Mouse (Mus musculus): ENCODE results near the gene Dcaf6. TPM values are rescaled to one million over a fixed set of nuclear protein-coding genes. Genes with fewer than 3 reads are reported as not detected.

The Dcaf6 gene
- polyA plus RNA-seq, 1 experiment from 2014 or later: 10.7 TPM

GRCm38 (mm10) chr1:165291606-165292005, 168.7 kb downstream of the Dcaf6 start:
- H3K4me1 ChIP-seq (ENCODE audit: control insufficient read depth, insufficient read depth, low read length): no peaks in the 10 kb centered on the region; the same call in 1 of the 2 replicates
- no peaks in the 10 kb centered on the region for H3K27me3 ChIP-seq (replicated peaks; ENCODE audit: control insufficient read depth, insufficient read depth, low read length)
- no peak overlapping the region for H3K9ac ChIP-seq (ENCODE audit: low read depth, low read length)
- ATAC-seq: no peak; the same call in 1 of the 2 replicates
- 0 out of 2 replicates have a peak, but pooled peaks cover 2% of the 10 kb centered on the region for H3K36me3 ChIP-seq (ENCODE audit: control insufficient read depth, insufficient read depth, low read length)
- no peak overlapping the region for H3K27ac ChIP-seq (ENCODE audit: low read length)
- WGBS: 68% methylated on average over 6 of the region's 6 CpGs
- H3K4me3 ChIP-seq (ENCODE audit: low read length): no peak overlapping the region
- H3K9me3 ChIP-seq (ENCODE audit: control insufficient read depth, low read length): no peaks in the 10 kb centered on the region
- no peak overlapping the region for H3K4me2 ChIP-seq (ENCODE audit: low read depth, low read length)

GRCm38 (mm10) chr1:165289831-165290230, 170.4 kb downstream of the Dcaf6 start:
- H3K9me3 ChIP-seq (ENCODE audit: control insufficient read depth, low read length): no peaks in the 10 kb centered on the region
- WGBS: 87% methylated on average over 4 of the region's 4 CpGs

GRCm38 (mm10) chr1:165288165-165288564, 172.1 kb downstream of the Dcaf6 start:
- Histone ChIP-seq H3K27me3 (replicated peaks; ENCODE audit: control insufficient read depth, insufficient read depth, low read length) (no peaks in the 10 kb centered on the region), H3K27ac (ENCODE audit: low read length) (no peak overlapping the region), H3K9ac (ENCODE audit: low read depth, low read length) (no peak overlapping the region), H3K4me2 (ENCODE audit: low read depth, low read length) (no peak overlapping the region), H3K4me1 (ENCODE audit: control insufficient read depth, insufficient read depth, low read length) (peaks cover 8% of the 10 kb centered on the region; the same call in 1 of the 2 replicates), H3K9me3 (ENCODE audit: control insufficient read depth, low read length) (no peaks in the 10 kb centered on the region), H3K36me3 (ENCODE audit: control insufficient read depth, insufficient read depth, low read length) (no peaks in the 10 kb centered on the region), H3K4me3 (ENCODE audit: low read length) (no peak overlapping the region)
- 94% methylated on average over 9 of the region's 9 CpGs for WGBS
- no peak for ATAC-seq

More at GRCm38 (mm10) chr1:165289831-165290230, 170.4 kb downstream of the Dcaf6 start:
- Histone ChIP-seq H3K4me2 (ENCODE audit: low read depth, low read length) (no peak overlapping the region), H3K36me3 (ENCODE audit: control insufficient read depth, insufficient read depth, low read length) (0 out of 2 replicates have a peak, but pooled peaks cover 2% of the 10 kb centered on the region), H3K9ac (ENCODE audit: low read depth, low read length) (no peak overlapping the region), H3K27me3 (replicated peaks; ENCODE audit: control insufficient read depth, insufficient read depth, low read length) (no peaks in the 10 kb centered on the region), H3K27ac (ENCODE audit: low read length) (no peak overlapping the region), H3K4me1 (ENCODE audit: control insufficient read depth, insufficient read depth, low read length) (no peaks in the 10 kb centered on the region; the same call in 1 of the 2 replicates), H3K4me3 (ENCODE audit: low read length) (no peak overlapping the region)
- no peak for ATAC-seq

GRCm38 (mm10) chr1:165284096-165284495, 176.2 kb downstream of the Dcaf6 start:
- no peak for ATAC-seq
- no peak overlapping the region for H3K27ac ChIP-seq (ENCODE audit: low read length)
- no peaks in the 10 kb centered on the region for H3K9me3 ChIP-seq (ENCODE audit: control insufficient read depth, low read length)
- H3K4me1 ChIP-seq (ENCODE audit: control insufficient read depth, insufficient read depth, low read length): peaks cover 19% of the 10 kb centered on the region; the same call in 1 of the 2 replicates
- H3K4me2 ChIP-seq (ENCODE audit: low read depth, low read length): no peak overlapping the region
- H3K4me3 ChIP-seq (ENCODE audit: low read length): no peak overlapping the region
- no peaks in the 10 kb centered on the region for H3K27me3 ChIP-seq (replicated peaks; ENCODE audit: control insufficient read depth, insufficient read depth, low read length)
- no peak overlapping the region for H3K9ac ChIP-seq (ENCODE audit: low read depth, low read length)
- no peaks in the 10 kb centered on the region for H3K36me3 ChIP-seq (ENCODE audit: control insufficient read depth, insufficient read depth, low read length)
- WGBS: 74% methylated on average over 7 of the region's 7 CpGs

- Histone ChIP-seq H3K9me3 (ENCODE audit: control insufficient read depth, low read length) (no peaks in the 10 kb centered on the region), H3K27ac (ENCODE audit: low read length) (no peak overlapping the region), H3K9ac (ENCODE audit: low read depth, low read length) (0 out of 2 replicates have a peak overlapping the region, but pooled peaks have one; percentile 86), H3K36me3 (ENCODE audit: control insufficient read depth, insufficient read depth, low read length) (no peaks in the 10 kb centered on the region), H3K4me1 (ENCODE audit: control insufficient read depth, insufficient read depth, low read length) (peaks cover 19% of the 10 kb centered on the region; the same call in 1 of the 2 replicates), H3K4me2 (ENCODE audit: low read depth, low read length) (peak overlapping the region; percentile 94), H3K27me3 (replicated peaks; ENCODE audit: control insufficient read depth, insufficient read depth, low read length) (no peaks in the 10 kb centered on the region), H3K4me3 (ENCODE audit: low read length) (peak overlapping the region; percentile 72)
- no peak for ATAC-seq
- 22% methylated on average over 7 of the region's 7 CpGs for WGBS
Observed at GRCm38 (mm10) chr1:165282967-165283345, 177.3 kb downstream of the Dcaf6 start.

- H3K4me3 ChIP-seq (ENCODE audit: low read length): peak overlapping the region; percentile 72
- ATAC-seq: peak; percentile 66
- H3K27ac ChIP-seq (ENCODE audit: low read length): peak overlapping the region; percentile 83
- H3K27me3 ChIP-seq (replicated peaks; ENCODE audit: control insufficient read depth, insufficient read depth, low read length): no peaks in the 10 kb centered on the region
- no peaks in the 10 kb centered on the region for H3K9me3 ChIP-seq (ENCODE audit: control insufficient read depth, low read length)
- peak overlapping the region; percentile 86 for H3K9ac ChIP-seq (ENCODE audit: low read depth, low read length)
- 1% methylated on average over 35 of the region's 35 CpGs for WGBS
- H3K4me1 ChIP-seq (ENCODE audit: control insufficient read depth, insufficient read depth, low read length): peaks cover 19% of the 10 kb centered on the region; the same call in 1 of the 2 replicates
- H3K36me3 ChIP-seq (ENCODE audit: control insufficient read depth, insufficient read depth, low read length): no peaks in the 10 kb centered on the region
- H3K4me2 ChIP-seq (ENCODE audit: low read depth, low read length): peak overlapping the region; percentile 94
Observed at GRCm38 (mm10) chr1:165282222-165282966, 177.9 kb downstream of the Dcaf6 start.

- H3K9ac ChIP-seq (ENCODE audit: low read depth, low read length): peak overlapping the region; percentile 86
- peak overlapping the region; percentile 83 for H3K27ac ChIP-seq (ENCODE audit: low read length)
- H3K4me2 ChIP-seq (ENCODE audit: low read depth, low read length): peak overlapping the region; percentile 94
- peak; percentile 92 for ATAC-seq
- under 1% methylated on average over 46 of the region's 71 CpGs for WGBS
- peak overlapping the region; percentile 72 for H3K4me3 ChIP-seq (ENCODE audit: low read length)
- H3K4me1 ChIP-seq (ENCODE audit: control insufficient read depth, insufficient read depth, low read length): peaks cover 19% of the 10 kb centered on the region; the same call in 1 of the 2 replicates
- H3K36me3 ChIP-seq (ENCODE audit: control insufficient read depth, insufficient read depth, low read length): no peaks in the 10 kb centered on the region
- no peaks in the 10 kb centered on the region for H3K27me3 ChIP-seq (replicated peaks; ENCODE audit: control insufficient read depth, insufficient read depth, low read length)
- no peaks in the 10 kb centered on the region for H3K9me3 ChIP-seq (ENCODE audit: control insufficient read depth, low read length)
Observed at GRCm38 (mm10) chr1:165281351-165282221, 178.7 kb downstream of the Dcaf6 start.

- Histone ChIP-seq H3K27ac (ENCODE audit: low read length) (no peak overlapping the region; the same call in 1 of the 2 replicates), H3K36me3 (ENCODE audit: control insufficient read depth, insufficient read depth, low read length) (no peaks in the 10 kb centered on the region), H3K4me2 (ENCODE audit: low read depth, low read length) (peak overlapping the region; percentile 94; the same call in 1 of the 2 replicates), H3K9me3 (ENCODE audit: control insufficient read depth, low read length) (no peaks in the 10 kb centered on the region), H3K9ac (ENCODE audit: low read depth, low read length) (no peak overlapping the region), H3K4me1 (ENCODE audit: control insufficient read depth, insufficient read depth, low read length) (peaks cover 19% of the 10 kb centered on the region; the same call in 1 of the 2 replicates), H3K4me3 (ENCODE audit: low read length) (no peak overlapping the region; the same call in 1 of the 2 replicates), H3K27me3 (replicated peaks; ENCODE audit: control insufficient read depth, insufficient read depth, low read length) (no peaks in the 10 kb centered on the region)
- no peak for ATAC-seq
- WGBS: 31% methylated on average over 10 of the region's 10 CpGs
Observed at GRCm38 (mm10) chr1:165280741-165281140, 179.5 kb downstream of the Dcaf6 start.
